Mouse (Mus musculus) limb, embryonic 10.5 days (tissue): Measurements from ENCODE around the gene 6030445D17Rik. TPM values are rescaled to one million over a fixed set of nuclear protein-coding genes. Genes with fewer than 3 reads are reported as not detected.
A peak's percentile ranks its signal among the peaks of the same experiment; 100 is the strongest.

Source experiments
- DNase-seq: peaks from one replicate; pipeline ENCODE4 v3.0.0-alpha.2; 2017; ENCODE audit warnings: low spot score
- H3K27ac ChIP-seq: fragments of 300-500 bp; sonication (generic); 2 replicates; pipeline ENCODE4 v1.5.1; 2016; ENCODE audit warnings: mild to moderate bottlenecking
- H3K27me3 ChIP-seq: fragments of 300-500 bp; sonication (generic); 2 replicates; pipeline ENCODE4 v1.6.1; 2016; ENCODE audit warnings: low read depth, mild to moderate bottlenecking; ENCODE audit not compliant: poor library complexity, severe bottlenecking
- H3K36me3 ChIP-seq: fragments of 300-500 bp; sonication (generic); 2 replicates; pipeline ENCODE4 v1.6.1; 2016; ENCODE audit warnings: mild to moderate bottlenecking, moderate library complexity
- H3K4me1 ChIP-seq: fragments of 300-500 bp; sonication (generic); 2 replicates; pipeline ENCODE4 v1.6.1; 2016
- H3K4me3 ChIP-seq: fragments of 300-500 bp; sonication (generic); 2 replicates; pipeline ENCODE4 v1.5.1; 2016; ENCODE audit warnings: mild to moderate bottlenecking, moderate library complexity
- H3K9me3 ChIP-seq: fragments of 300-500 bp; sonication (generic); replicated peaks from 2 replicates; pipeline ENCODE4 v1.6.1; 2016; ENCODE audit warnings: mild to moderate bottlenecking
- WGBS: fragments of 180-500 bp; shearing (Covaris S2); methylation state at CpG from one replicate; pipeline ENCODE4 v1.1.7; 2016; 5-methylcytosine and 5-hydroxymethylcytosine counted together
- polyA plus RNA-seq: library from polyadenylated mRNA; unstranded; fragments of >200 nt; fragmentation: Nextera tagmentation; extraction: Ambion mirVana; gene quantifications from 2 replicates; pipeline ENCODE4 v1.2.1, GENCODE M21; 2016

The 6030445D17Rik gene
- polyA plus RNA-seq, 1 experiment from 2014 or later: 0.16 TPM

DNA sequence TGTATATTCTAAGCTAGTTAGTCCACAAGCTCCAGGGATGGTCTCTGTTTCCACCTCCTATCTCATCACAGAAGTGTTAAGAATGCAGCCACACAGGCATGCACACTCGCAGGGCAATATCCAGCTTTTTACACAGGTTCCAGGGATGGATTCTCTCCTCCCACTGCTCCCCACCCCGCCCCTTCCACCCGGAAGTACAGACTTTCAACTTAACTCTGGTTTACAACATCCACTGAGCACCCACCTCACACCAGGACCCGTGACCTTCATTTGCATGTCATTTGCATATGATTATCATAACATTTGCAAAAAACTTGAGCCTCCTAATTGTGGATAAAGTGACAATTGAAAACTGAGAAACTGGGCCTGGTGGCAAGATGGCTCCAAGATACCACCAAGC lies 17.5 kb upstream of the 6030445D17Rik start:
- H3K36me3 ChIP-seq: no peaks in the 10 kb centered on the region
- H3K27ac ChIP-seq: no peak overlapping the region
- H3K9me3 ChIP-seq: no peaks in the 10 kb centered on the region
- 77% methylated on average over 4 of the region's 4 CpGs for WGBS
- no peaks in the 10 kb centered on the region for H3K4me1 ChIP-seq
- DNase-seq: no peak
- H3K27me3 ChIP-seq: no peaks in the 10 kb centered on the region
- no peak overlapping the region for H3K4me3 ChIP-seq

DNA sequence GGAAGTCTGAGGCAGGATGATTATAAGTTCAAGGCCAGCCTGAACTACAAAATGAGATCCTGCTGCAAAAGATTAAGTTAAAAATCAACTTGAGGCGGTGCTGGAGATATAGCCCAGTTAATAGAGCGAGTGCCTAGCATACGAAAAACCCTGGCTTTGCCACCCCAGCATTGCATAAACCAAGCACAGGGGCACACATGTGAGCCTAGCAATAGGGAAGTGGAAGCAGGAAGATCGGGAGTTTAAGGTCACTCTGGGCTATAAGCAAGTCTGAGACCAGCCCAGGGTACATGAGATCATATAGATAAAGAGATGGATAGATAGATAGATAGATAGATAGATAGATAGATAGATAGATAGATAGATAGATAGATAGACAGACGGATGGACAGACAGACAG lies 12.3 kb upstream of the 6030445D17Rik start:
- Histone ChIP-seq H3K27ac (no peak overlapping the region), H3K4me3 (no peak overlapping the region), H3K4me1 (peaks cover 5% of the 10 kb centered on the region; the same call in 1 of the 2 replicates), H3K27me3 (no peaks in the 10 kb centered on the region), H3K36me3 (no peaks in the 10 kb centered on the region), H3K9me3 (no peaks in the 10 kb centered on the region)
- 90% methylated on average over 5 of the region's 5 CpGs for WGBS
- DNase-seq: no peak

- no peak for DNase-seq
- 77% methylated on average over 4 of the region's 4 CpGs for WGBS
- no peak overlapping the region for H3K4me3 ChIP-seq
- no peaks in the 10 kb centered on the region for H3K36me3 ChIP-seq
- H3K27ac ChIP-seq: no peak overlapping the region
- H3K9me3 ChIP-seq: no peaks in the 10 kb centered on the region
- no peaks in the 10 kb centered on the region for H3K27me3 ChIP-seq
- peaks cover 10% of the 10 kb centered on the region for H3K4me1 ChIP-seq
Observed at GRCm38 (mm10) chr4:136450271-136450670, 11.8 kb upstream of the 6030445D17Rik start.

- no peak for DNase-seq
- no peak overlapping the region for H3K4me3 ChIP-seq
- no peaks in the 10 kb centered on the region for H3K27me3 ChIP-seq
- WGBS: 9% methylated on average over 6 of the region's 6 CpGs
- no peak overlapping the region for H3K27ac ChIP-seq
- peaks cover 13% of the 10 kb centered on the region for H3K4me1 ChIP-seq
- H3K36me3 ChIP-seq: no peaks in the 10 kb centered on the region
- H3K9me3 ChIP-seq: no peaks in the 10 kb centered on the region
Observed at GRCm38 (mm10) chr4:136451564-136451963, 10.5 kb upstream of the 6030445D17Rik start.

DNA sequence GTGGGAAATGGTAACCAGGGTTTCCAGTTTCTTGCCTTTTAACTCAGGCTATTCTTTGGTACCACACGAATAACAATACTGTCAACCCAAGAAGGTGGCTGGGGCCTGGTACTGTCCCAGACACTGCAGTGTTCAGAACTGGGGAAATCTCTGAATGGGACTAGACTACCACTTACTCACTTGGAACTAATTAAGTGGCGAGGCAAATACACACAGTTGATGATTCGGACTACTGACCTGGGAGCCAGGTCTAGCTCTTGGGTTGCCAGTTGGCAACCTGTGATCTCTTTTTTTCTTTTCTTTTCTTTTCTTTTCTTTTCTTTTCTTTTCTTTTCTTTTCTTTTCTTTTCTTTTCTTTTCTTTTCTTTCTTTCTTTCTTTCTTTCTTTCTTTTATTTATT lies 9.8 kb upstream of the 6030445D17Rik start:
- H3K27me3 ChIP-seq: no peaks in the 10 kb centered on the region
- H3K4me3 ChIP-seq: no peak overlapping the region
- H3K9me3 ChIP-seq: no peaks in the 10 kb centered on the region
- 77% methylated on average over 3 of the region's 3 CpGs for WGBS
- peaks cover 13% of the 10 kb centered on the region for H3K4me1 ChIP-seq
- no peaks in the 10 kb centered on the region for H3K36me3 ChIP-seq
- no peak for DNase-seq
- H3K27ac ChIP-seq: no peak overlapping the region

GRCm38 (mm10) chr4:136452792-136453191 lies 9.3 kb upstream of the 6030445D17Rik start:
- Histone ChIP-seq H3K4me3 (no peak overlapping the region), H3K9me3 (no peaks in the 10 kb centered on the region), H3K36me3 (no peaks in the 10 kb centered on the region), H3K27ac (no peak overlapping the region), H3K27me3 (no peaks in the 10 kb centered on the region), H3K4me1 (peaks cover 13% of the 10 kb centered on the region)
- WGBS: 28% methylated on average over 5 of the region's 5 CpGs
- no peak for DNase-seq

GRCm38 (mm10) chr4:136454850-136455260 lies 7.2 kb upstream of the 6030445D17Rik start:
- peak; percentile 90 for DNase-seq
- Histone ChIP-seq H3K36me3 (no peaks in the 10 kb centered on the region), H3K4me3 (peak overlapping the region; percentile 38), H3K4me1 (peaks cover 13% of the 10 kb centered on the region), H3K27ac (peak overlapping the region; percentile 42; the same call in 1 of the 2 replicates), H3K27me3 (peaks cover 6% of the 10 kb centered on the region; the same call in 1 of the 2 replicates), H3K9me3 (no peaks in the 10 kb centered on the region)
- WGBS: 6% methylated on average over 10 of the region's 10 CpGs

- H3K4me1 ChIP-seq: peaks cover 13% of the 10 kb centered on the region
- no peaks in the 10 kb centered on the region for H3K36me3 ChIP-seq
- 92% methylated on average over 6 of the region's 6 CpGs for WGBS
- no peak for DNase-seq
- H3K27me3 ChIP-seq: peaks cover 21% of the 10 kb centered on the region
- no peaks in the 10 kb centered on the region for H3K9me3 ChIP-seq
- no peak overlapping the region for H3K4me3 ChIP-seq
- no peak overlapping the region for H3K27ac ChIP-seq
Observed at GRCm38 (mm10) chr4:136456516-136457218, 5.4 kb upstream of the 6030445D17Rik start.

DNA sequence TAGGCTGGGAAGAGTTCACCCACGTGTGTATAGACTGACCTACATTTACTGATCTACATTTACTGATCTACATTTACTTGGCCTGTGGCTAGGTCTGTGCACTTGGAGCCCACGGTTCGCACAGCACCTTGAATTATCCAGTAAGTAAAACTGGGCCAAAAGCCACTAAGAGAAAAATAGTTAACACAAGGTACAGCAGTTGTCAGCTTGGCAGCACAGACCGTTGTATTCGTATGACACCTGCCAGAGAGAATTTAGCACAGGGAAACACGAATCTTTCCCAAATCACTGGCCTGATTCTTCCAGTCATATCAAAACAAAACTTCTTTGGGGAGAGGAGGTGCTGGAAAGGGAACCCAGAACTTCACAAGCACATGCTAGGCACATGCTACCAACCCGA lies 3.8 kb upstream of the 6030445D17Rik start:
- Histone ChIP-seq H3K4me3 (no peak overlapping the region), H3K27me3 (peaks cover 37% of the 10 kb centered on the region), H3K36me3 (no peaks in the 10 kb centered on the region), H3K27ac (no peak overlapping the region), H3K9me3 (no peaks in the 10 kb centered on the region), H3K4me1 (peaks cover 28% of the 10 kb centered on the region)
- 87% methylated on average over 7 of the region's 7 CpGs for WGBS
- no peak for DNase-seq

DNA sequence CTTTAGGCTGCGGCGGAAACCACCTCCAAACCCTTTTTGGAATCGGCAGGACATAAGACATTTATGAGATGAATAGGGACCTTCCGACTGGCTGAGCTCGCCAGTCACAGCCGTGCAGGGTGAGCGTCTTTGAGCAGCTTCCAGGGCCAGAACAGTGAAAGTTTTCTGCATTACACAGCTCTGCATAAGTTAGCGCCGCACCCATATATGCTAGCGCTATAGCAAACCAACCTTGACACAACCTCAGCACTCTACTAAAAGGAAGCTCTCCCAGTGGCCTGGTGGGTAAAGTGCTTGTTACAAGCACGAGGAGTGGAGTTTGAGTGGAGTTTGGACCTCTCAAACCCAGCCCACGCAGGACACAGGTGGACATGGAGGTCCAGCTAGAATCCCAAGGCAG lies 2.8 kb upstream of the 6030445D17Rik start:
- WGBS: 80% methylated on average over 12 of the region's 12 CpGs
- Histone ChIP-seq H3K4me3 (no peak overlapping the region), H3K27me3 (peaks cover 46% of the 10 kb centered on the region), H3K27ac (no peak overlapping the region), H3K9me3 (no peaks in the 10 kb centered on the region), H3K36me3 (no peaks in the 10 kb centered on the region), H3K4me1 (peaks cover 36% of the 10 kb centered on the region)
- no peak for DNase-seq

DNA sequence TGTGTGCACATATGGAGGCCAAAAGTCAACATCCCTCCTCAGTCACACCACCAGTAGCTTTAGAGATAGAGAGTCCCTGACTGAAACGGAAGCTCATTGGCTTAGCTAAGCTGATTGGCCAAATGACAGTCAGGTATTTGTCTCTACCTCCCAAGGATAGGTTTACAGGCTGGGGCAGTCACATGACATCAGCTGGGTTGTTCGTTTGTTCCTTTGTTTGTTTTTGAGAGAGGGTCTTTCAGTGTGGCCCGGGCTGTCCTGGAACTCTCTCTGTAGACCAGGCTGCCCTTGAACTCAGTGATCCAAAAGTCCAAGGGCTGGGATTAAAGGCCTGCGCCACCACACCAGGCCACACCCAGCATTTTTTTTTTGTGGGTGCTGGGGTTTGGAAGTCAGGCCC lies 844 bp upstream of the 6030445D17Rik start:
- Histone ChIP-seq H3K4me1 (peaks cover 33% of the 10 kb centered on the region), H3K27me3 (peaks cover 66% of the 10 kb centered on the region), H3K9me3 (no peaks in the 10 kb centered on the region), H3K27ac (no peak overlapping the region), H3K4me3 (no peak overlapping the region), H3K36me3 (no peaks in the 10 kb centered on the region)
- 28% methylated on average over 4 of the region's 4 CpGs for WGBS
- no peak for DNase-seq

GRCm38 (mm10) chr4:136461761-136462085 lies 327 bp upstream of the 6030445D17Rik start:
- H3K4me1 ChIP-seq: peaks cover 36% of the 10 kb centered on the region
- peaks cover 67% of the 10 kb centered on the region for H3K27me3 ChIP-seq
- no peaks in the 10 kb centered on the region for H3K9me3 ChIP-seq
- peak overlapping the region; percentile 72 for H3K4me3 ChIP-seq
- 13% methylated on average over 6 of the region's 6 CpGs for WGBS
- DNase-seq: no peak
- H3K36me3 ChIP-seq: no peaks in the 10 kb centered on the region
- H3K27ac ChIP-seq: peak overlapping the region; percentile 82

- DNase-seq: no peak
- Histone ChIP-seq H3K27ac (peak overlapping the region; percentile 82), H3K36me3 (no peaks in the 10 kb centered on the region), H3K4me3 (peak overlapping the region; percentile 72), H3K9me3 (no peaks in the 10 kb centered on the region), H3K27me3 (peaks cover 67% of the 10 kb centered on the region), H3K4me1 (peaks cover 36% of the 10 kb centered on the region)
- 1% methylated on average over 8 of the region's 8 CpGs for WGBS
Observed at GRCm38 (mm10) chr4:136462839-136463178, 759 bp downstream of the 6030445D17Rik start.

- Histone ChIP-seq H3K4me3 (peak overlapping the region; percentile 72), H3K27me3 (peaks cover 67% of the 10 kb centered on the region), H3K27ac (no peak overlapping the region)
Observed at GRCm38 (mm10) chr4:136463436-136463835, 1.4 kb downstream of the 6030445D17Rik start.

More at GRCm38 (mm10) chr4:136463436-136463835, 1.4 kb downstream of the 6030445D17Rik start:
- Histone ChIP-seq H3K9me3 (no peaks in the 10 kb centered on the region), H3K36me3 (no peaks in the 10 kb centered on the region), H3K4me1 (peaks cover 36% of the 10 kb centered on the region)
- WGBS: 17% methylated on average over 9 of the region's 9 CpGs
- no peak for DNase-seq
